Mouse (Mus musculus) urinary bladder, postnatal 10 days (tissue): ENCODE measurements around the gene Tlk1.
A peak's percentile ranks its signal among the peaks of the same experiment; 100 is the strongest.

Experiments used
- DNase-seq: peaks from one replicate; pipeline ENCODE4 v3.0.0; 2022; ENCODE audit warnings: low spot score

Gene Tlk1

DNA sequence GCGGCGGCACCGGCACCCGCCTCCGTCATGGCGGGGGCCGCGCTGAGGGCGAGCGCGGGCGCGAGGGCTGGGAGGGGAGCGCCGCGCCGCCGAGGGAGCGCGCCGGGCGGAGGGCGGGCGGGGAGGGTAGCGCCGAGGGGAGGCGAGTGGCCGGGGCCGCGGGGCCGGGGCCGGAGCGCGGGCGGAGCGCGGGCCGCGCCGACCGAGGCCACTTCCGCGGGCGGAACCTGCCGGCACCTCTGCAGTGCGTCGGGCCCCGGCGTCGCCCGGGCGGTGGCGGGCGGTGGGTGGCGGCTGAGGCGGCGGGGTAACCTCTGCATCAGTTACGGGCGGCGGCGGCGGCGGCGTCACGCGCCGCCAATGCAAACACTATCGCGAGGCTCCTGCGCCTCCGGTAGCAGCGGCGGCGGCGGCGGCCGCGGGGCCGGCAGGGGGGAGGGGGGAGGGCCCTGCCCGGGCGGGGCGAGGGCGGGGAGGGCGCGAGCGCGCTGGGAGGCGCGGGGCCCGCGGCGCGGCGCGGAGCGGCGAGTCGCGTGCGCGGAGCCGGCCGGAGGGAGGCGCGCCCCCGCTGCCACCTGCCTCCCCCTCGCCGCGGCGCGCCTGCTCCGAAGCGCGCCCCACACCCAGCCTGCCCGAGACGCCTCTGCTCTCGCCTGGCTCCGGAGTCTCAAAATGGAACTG lies at the start of gene Tlk1:
Tlk1 (minus strand) TSS at position 358 of the 681 bp plus-strand sequence.
- peak; percentile 15 for DNase-seq

DNA sequence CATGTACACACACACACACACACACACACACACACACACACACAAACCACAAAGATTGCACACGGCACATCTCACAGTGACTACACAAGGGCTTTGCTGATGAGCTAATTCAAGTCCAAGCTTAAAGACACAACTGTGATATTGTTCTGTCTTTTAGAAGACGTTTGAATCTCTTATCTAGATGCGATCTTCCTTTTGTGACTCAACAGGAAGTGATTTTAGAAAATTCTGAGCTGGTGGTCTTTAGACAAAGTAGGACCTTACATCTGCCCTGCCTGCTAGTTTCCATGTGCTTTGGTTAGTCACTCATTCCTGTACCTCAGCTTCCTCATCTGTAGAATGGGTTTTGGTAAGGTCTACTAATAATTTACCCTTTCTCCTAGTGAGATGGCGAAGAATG lies 49.6 kb upstream of the Tlk1 start:
- DNase-seq = no peak

DNA sequence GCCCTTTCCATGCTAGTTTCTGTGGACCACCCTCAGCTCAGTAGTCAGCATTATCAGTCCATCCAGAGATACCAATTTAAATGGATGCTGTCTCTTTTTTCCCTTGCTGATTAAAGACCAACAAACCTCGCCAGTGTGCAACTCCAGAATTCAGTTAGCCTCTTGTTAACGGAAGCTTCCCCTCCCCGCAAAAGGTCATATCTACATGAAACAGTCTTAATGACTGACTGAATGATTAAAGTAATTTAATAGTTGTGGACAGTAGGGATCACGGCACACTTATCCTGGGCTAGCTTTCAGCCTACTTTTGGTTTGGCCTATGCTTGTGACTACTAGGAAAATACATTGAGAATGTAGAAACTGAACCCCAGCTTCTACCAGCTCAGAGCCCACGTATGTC lies 47.6 kb upstream of the Tlk1 start:
- no peak for DNase-seq

DNA sequence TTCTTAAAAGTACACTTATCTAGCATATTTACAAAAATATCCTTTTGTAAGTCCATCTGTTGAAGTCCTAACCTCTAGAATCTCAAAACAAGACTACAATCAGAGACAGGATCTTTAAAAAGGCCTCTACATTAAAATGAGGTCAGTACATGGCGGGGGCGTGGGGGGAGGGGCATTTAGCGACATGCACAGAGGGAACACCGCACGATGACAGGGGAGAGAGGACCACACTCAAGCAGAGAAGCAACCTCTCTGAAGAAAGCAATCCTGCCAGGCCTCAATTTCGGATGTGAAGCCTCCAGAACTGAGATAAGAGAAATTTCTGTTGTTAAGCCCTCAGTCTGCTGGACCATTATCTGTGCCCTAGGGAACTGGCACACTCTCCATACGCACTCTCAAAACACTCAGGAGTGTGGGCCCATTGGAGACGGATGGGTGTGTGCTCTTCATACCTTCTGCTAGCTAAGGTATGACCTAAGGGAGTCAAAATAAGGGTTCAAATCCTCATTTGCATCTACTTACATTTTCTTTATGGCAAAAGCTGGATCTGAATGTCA lies 46.0 kb upstream of the Tlk1 start:
- DNase-seq = no peak

DNA sequence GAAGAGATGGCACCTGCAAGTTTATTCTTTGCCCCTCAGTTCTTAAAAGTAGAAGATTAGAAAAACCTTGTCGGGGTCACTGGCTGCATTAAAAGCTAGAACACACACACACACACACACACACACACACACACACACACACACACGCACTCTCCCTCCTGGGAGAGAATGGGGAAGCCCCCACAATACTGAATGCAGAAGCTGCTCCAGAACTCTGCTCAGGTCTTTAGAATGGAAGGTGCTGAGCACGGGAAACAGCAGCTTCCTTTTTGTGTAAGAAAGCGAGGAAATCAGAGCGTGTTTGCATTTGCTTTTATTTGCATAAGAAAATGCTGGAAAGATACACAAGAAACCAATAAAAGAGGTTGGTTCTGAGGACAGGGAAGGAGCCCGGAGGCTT lies 45.3 kb upstream of the Tlk1 start:
- DNase-seq = no peak

DNA sequence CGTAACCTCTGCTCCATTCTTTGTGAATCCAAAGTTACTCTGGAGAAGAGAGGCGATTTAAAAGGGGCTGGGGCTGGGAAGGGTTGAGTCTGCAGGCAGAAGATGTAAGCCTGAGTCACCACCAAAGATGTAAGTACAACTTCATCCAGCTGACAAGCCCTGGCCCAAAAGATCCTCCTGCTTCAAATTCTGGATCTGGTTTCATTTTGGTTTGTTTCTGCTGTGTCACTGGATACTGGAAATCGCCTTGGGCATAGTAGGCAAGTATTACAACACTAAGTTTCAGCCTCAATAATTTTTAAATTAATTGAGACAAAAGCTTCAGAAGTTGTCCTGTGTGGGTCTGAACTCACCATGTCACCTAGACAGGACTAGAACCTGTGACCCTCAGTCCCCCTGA lies 43.6 kb upstream of the Tlk1 start:
- DNase-seq = no peak

DNA sequence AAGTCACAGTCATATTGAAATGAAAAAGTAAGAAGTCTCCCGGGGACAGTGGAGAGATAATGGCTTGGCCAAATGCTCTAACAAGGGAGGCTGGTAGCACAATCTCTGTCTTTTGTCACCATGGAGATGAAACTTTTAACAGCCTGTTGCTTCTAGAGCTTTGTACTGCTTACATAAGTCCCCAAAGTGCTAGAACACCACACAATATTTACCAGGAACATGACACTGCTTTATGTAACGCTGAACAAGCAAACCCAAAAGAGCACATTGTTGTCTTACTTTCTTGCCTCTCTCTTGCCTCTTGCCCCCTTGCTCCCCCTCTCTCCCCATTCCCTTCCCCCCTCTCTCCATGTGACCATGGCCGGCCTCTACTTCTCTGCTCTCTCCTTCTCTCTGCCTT lies 41.7 kb upstream of the Tlk1 start:
- DNase-seq = no peak

DNA sequence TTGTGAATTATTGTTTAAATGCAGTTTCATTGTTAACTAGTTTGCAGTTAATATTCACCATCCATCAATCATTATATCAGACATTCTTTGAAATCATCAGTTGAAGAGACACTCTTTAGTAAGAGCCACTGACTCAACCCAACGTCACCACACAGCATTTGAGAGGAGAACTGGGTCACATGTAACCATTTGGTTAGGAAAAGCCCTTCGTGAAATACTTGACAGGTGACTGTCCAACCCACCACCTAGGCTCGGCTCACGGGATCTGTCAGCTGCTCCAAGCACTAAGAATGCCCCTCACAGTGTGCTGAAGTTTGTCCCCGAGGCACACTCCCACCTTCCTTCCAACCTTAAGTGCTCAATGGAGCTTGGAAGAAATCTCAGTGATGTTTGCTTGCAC lies 37.4 kb upstream of the Tlk1 start:
- no peak for DNase-seq

DNA sequence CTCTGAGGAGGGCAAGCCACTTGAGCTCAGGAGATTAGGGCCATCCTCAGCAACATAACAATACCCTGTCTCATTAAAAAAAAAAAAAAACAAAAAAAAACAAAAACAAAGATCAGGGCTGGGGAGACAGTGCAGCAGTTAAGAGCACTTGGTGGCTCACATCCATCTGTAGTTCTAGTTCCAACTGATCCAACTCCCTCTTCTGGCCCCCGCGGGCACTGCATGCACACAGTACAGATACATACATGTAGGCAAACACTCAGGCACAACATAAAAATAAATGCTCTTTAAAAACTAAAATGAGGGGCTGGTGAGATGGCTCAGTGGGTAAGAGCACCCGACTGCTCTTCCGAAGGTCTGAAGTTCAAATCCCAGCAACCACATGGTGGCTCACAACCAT lies 34.2 kb upstream of the Tlk1 start:
- DNase-seq = no peak

DNA sequence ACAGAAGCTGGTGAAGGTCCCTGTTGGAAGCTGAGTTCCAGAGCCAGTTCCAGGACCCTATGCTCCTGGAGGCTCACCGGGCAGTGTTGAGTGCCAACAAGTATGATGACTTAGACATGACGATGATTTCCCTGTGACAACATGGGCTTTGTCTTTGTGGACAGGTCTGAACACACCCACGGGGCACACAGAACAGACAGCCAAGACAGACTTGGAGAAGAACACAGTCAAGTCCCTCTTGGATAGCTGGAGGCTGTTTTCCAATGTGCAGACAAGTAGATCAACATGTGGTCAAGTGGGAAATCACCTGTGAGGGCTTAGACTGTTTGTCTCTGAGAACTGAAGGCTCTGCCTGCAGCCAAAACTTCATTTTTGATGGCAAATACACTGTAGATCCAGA lies 31.4 kb upstream of the Tlk1 start:
- no peak for DNase-seq

DNA sequence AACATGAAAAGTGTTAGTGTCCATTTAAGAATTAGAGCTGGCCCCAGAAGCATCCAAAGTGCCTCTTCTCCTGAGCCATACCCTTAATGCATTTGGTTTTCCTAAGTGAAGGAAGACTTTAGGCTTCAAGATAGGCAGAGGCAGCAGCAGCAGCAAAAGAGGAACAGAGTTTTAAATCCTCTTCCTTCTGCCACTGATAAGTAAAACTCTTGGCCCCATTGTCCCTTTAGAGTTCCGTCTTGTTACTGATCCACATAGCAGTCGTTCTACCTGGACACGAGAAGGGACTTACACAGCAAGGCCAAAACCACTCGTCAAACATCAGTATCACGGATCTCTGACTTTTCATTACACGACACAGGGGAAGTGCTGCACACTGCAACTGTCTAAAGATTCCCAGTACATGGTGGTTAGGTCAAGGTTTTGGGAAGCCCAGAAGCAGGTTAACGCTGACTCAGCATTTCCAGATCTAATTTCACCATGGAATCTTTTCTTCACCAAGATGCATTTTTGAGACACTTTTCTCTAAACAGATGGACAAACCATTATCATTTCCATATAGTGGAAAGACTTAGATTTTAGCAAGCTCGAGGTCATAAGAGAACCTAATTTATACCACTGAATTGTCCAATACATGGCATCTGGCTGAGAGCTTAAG lies 28.8 kb upstream of the Tlk1 start:
- no peak for DNase-seq

DNA sequence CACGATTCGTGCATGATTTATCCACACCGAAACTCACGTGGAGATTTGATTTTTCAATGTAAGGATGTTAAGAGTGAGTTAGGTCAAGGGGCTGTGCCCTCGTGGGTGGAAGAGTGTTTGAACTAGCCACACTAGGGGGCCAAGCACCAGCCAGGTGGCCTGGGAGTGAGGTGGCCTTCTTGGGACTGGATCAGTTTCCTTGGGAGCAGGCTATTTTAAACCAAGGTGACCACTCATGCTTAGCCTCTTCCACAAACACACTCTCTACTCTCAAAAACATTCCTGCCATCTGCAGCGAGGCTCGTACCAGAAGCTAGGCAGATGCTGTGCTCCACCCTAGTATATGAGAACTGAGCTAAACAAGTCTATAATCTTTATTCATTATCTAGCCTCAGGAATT lies 27.8 kb upstream of the Tlk1 start:
- no peak for DNase-seq

DNA sequence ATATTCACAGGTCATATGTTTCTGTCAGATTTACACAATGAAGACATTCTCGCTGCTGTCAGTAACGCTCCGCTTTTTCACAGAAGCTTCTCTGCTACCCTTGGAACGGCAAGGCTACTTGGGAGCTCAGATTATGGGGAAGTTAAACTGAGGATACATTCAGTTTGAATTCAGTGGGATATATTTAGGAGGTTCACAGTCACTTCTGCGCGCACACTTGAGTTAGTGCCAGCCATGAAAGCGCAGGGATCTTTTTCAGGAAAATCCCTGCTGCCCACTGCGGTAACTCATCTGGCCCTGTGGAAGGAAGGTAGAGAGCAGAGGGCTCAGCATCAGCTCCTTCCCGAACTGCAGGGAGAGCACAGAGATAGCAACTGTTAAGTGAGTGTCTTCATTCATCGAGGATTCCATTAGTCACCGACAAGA lies 27.3 kb upstream of the Tlk1 start:
- no peak for DNase-seq

DNA sequence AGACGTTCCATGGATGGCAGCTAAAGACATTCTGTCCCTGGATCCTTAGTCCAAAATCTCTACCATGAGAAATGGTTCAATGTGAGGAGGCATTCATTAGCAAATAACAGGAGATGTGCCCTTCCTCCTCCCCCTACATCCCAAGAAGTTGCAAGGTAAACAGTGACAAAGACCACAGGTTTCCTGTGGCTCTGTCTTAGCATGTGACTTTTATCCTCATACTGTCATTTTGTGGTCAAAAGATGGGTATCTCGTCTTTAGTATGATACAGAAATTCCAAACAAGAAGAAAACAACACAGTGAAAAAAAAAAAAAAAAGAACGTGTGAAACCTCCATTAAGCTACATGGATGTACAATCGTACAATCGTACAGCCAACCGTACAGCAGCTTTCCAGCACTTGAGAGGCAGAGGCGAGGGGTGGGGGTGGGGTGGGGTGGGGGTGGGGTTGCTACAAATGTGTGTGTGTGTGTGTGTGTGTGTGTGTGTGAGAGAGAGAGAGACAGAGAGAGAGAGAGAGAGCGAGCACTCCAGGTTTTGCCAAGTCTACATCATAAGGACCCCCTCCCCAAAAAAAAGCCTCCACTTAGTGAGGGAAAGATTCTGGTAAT lies 26.8 kb upstream of the Tlk1 start:
- DNase-seq = no peak

DNA sequence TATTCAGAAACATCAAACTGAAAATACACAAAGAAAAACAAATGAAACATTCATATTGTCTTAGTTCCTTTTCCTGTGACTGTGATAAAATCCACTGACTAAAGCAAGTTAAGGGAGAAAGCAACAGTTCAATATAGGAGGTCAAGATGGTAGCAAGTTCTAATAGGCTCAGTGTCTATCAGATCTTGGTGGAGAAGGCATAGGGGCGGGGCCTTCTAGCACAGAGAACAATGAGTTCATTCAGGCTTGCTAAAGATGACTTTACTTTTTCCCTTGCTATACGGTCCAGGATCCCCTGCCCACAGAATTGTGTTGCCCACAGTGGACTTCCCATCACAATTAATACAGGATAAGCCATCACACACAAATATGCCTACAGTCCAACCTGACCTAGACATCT lies 20.3 kb upstream of the Tlk1 start:
- no peak for DNase-seq

DNA sequence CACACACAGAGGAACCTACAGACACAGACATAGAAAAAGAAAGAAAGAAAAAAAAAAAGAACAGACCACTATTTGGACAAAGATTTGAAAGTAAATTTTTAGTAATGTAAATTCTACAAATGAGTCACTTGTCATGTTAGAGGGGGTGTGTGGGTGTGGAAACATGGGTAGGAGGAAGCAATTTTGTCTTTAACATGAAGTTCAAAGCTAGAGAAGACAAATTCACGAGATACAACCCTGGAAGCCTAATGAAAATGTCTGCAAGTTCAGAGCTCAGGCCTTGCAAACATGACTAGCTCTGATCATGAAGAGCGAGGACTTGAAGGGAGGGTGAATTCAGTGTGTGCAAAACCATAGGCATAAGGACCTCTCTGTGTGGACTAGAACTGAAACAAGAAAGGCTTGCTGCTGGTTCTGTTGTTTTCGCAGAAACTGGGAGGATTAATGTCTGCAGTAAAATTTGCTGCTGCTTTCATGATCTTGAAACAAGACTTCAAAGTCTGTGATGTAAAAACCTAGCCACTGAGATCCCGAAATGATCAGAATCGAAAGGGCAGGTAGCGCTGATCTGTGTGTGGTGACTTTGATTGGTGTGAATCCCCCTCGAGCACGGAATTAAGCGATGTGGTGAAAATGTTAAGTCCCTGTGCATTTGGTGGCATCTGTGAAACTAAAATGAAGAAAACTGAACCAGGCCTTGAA lies 19.3 kb upstream of the Tlk1 start:
- DNase-seq = no peak

DNA sequence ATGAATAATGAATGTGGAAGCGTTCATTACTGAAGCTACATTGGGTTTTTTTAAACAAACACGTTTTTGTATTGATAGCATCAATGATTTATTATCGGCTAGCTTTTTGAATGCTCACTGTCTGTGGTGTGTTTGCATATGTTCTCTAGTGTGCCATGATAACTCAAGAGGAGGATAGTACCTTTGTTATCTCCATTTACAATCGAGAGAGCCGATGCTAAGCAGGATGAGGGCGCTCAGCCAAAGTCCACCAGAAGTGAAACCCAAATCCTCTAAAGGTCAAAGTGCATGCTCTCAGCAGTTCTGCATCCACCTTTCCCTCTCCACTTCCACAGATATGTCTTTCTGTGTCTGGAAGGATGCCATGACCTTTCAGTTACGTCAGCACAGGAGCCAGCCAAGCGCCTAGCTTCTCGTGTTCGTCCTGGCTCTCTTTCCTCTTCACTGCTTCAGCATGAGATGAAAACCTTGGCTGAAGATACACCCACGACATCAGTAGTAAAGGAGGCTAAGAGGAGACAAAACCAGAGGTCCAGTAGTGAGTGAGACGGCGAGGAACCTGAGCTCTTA lies 16.6 kb upstream of the Tlk1 start:
- DNase-seq = no peak

DNA sequence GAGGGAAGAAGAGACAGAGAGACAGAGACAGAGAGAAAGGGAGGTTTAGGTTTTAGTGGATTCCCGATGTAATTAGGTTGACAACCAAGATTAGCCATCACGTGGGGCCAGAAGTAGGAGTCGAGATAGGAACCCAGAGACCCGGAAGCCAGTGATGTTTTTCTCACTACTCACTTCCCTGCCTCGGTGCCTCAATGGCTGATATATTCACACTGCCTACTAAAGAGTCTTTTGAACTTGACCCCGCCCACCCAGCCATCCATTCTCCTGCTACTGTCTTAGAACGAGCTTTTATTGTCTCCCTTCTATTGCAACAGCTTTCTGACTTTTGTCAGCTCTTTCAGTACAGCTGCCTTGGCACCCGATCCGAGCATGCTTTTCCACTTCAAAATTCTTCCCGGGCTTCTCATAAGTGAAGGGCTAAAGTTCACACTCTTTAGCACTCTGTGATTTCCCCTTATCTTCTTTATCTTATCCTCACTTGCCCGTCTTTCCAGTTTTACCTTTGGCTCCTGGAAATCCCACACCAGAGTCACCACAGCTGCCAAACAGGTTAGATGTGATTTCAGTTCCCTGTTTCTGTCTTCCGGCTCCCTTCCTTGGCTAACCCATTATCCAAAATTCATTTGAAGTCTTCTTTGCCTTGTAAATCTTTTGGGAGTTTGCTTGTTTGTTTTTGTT lies 13.1 kb upstream of the Tlk1 start:
- no peak for DNase-seq

DNA sequence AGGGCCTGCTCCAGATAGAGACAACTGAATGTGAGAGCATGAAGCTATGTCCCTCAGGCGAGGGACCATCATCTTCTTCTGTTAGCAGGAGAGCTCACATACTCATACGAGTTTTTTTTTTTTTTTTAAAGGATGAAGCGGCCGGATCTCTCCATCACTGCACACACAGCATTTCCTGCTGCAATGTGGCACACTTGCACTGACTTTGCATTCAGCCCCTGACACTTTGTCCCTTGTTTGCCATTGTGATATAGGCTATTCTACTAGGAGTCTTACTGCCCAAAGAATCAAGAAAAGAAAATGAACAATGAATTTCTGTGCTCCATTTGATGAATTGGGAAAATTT lies 10.8 kb upstream of the Tlk1 start:
- no peak for DNase-seq

DNA sequence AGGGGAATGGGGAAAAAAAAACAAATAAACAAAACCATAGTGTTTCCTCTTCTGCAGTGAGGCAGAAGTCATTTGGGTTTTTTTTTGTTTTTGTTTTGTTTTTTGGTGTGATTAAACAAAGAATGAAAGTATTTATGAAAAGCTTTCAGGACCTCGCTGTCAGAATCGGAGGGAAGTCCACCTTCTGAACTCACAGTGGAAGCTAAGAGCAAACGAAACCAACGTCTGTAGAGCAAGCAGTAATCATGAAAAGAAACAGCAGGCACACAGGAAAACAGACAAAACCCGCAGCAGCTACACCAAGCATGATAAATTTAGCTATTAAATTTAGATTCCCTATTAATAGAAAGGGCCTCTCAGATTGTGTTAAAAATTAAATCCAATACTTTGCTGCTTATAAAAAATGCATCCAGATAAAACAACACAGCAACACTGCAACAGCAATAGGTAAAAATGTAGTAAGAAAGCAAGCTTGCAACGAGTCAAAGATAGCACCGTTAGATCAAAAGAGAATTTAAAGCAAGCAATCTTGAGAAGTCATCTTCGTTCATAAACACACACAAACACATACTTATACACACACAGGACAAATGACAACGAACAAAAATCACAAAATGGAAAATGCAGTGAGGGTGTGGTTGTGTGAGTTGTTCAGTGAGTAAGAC lies 10.2 kb upstream of the Tlk1 start:
- no peak for DNase-seq

DNA sequence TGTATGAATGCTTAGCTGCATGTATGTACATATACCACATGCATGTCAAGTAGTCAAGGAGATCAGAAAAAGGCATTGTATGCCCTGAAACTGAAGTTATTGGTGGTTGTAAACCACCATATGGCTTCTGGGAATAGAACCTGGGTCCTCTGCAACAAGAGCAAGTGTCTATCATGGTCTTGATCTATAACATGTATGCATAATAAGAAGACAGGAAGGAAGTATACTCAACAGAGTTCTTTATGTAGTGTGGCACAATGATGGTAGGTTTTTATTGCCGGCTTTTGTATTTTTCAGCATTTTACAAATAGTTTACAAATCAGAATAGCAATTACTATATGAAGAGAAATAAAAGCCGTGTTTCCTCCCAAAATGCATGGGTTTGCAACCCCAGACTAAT lies 9.7 kb upstream of the Tlk1 start:
- no peak for DNase-seq
